Mouse (Mus musculus) liver, embryonic 14.5 days (tissue): Measurements from ENCODE around the gene Pfn4. TPM values are rescaled to one million over a fixed set of nuclear protein-coding genes. Genes with fewer than 3 reads are reported as not detected.

Experiments used
- ATAC-seq: fragments of 200-750 bp; cut with Nextera tagmentation; 2 replicates; pipeline ENCODE4 v1.8.0; 2017; ENCODE audit warnings: moderate number of reproducible peaks, mild to moderate bottlenecking, moderate library complexity; ENCODE audit not compliant: insufficient read depth
- DNase-seq, 3 experiments: peaks; one replicate each; pipeline ENCODE4 v3.0.0-alpha.2; 2012 to 2013; ENCODE audit warnings: low read depth in 3 of 3, low spot score in 3 of 3
- H3K27ac ChIP-seq: fragments of 300-500 bp; sonication (generic); 2 replicates; pipeline ENCODE4 v1.5.1; 2014; ENCODE audit warnings: moderate library complexity, mild to moderate bottlenecking, control low read depth, inconsistent platforms
- H3K27me3 ChIP-seq: fragments of 300-500 bp; sonication (generic); 2 replicates; pipeline ENCODE4 v1.6.1; 2014; ENCODE audit warnings: mild to moderate bottlenecking, low read length, moderate library complexity; ENCODE audit not compliant: control insufficient read depth, insufficient read depth
- H3K36me3 ChIP-seq: fragments of 300-500 bp; sonication (generic); replicated peaks from 2 replicates; pipeline ENCODE4 v1.6.1; 2014; ENCODE audit warnings: low read depth; ENCODE audit not compliant: control insufficient read depth, insufficient read depth
- H3K4me1 ChIP-seq, 2 experiments: fragments of 200-500 bp in 1 of 2; fragments of 300-500 bp in 1 of 2; sonication (generic) in 1 of 2; replicated peaks; 2 replicates each; pipeline ENCODE4 v1.6.1; 2012 to 2014; ENCODE audit warnings: antibody characterized with exemption in 1 of 2, inconsistent platforms in 1 of 2, low read length in 1 of 2; ENCODE audit not compliant: control insufficient read depth in 2 of 2, insufficient read depth in 2 of 2
- H3K4me2 ChIP-seq: fragments of 300-500 bp; sonication (generic); 2 replicates; pipeline ENCODE4 v1.6.1; 2014; ENCODE audit warnings: low read depth, mild to moderate bottlenecking, control low read depth, moderate library complexity
- H3K4me3 ChIP-seq, 2 experiments: fragments of 200-500 bp in 1 of 2; fragments of 300-500 bp in 1 of 2; sonication (generic) in 1 of 2; 2 replicates each; pipeline ENCODE4 v1.5.1; 2012 to 2014; ENCODE audit warnings: low read depth in 2 of 2, low read length in 2 of 2, mild to moderate bottlenecking in 2 of 2, control low read depth in 1 of 2, inconsistent platforms in 1 of 2, moderate library complexity in 1 of 2; ENCODE audit not compliant: insufficient read depth in 1 of 2
- H3K9ac ChIP-seq: fragments of 300-500 bp; sonication (generic); replicated peaks from 2 replicates; pipeline ENCODE4 v1.6.1; 2014; ENCODE audit warnings: mild to moderate bottlenecking, control low read depth, moderate library complexity
- H3K9me3 ChIP-seq: fragments of 300-500 bp; sonication (generic); 2 replicates; pipeline ENCODE4 v1.6.1; 2016; ENCODE audit warnings: low read length, mixed read lengths; ENCODE audit not compliant: control insufficient read depth
- CTCF ChIP-seq: IDR thresholded peaks from 2 replicates; pipeline ENCODE4 v1.5.1; 2016; ENCODE audit warnings: antibody characterized with exemption, low read depth, control low read depth
- EP300 ChIP-seq: IDR thresholded peaks from 2 replicates; pipeline ENCODE4 v1.6.1; 2016; ENCODE audit warnings: antibody characterized with exemption, low read depth
- WGBS: fragments of 180-500 bp; shearing (Covaris S2); extraction: QIAGEN DNeasy Blood & Tissue Kit; methylation state at CpG from one replicate; pipeline ENCODE4 v1.1.7; 2014; ENCODE audit not compliant: insufficient replicate concordance; 5-methylcytosine and 5-hydroxymethylcytosine counted together
- polyA plus RNA-seq, 2 experiments: library from polyadenylated mRNA; depleted of rRNA in 1 of 2; stranded (reverse) in 1 of 2; unstranded in 1 of 2; fragments of >200 nt; fragmentation: Nextera tagmentation in 1 of 2; extraction: Ambion mirVana in 1 of 2; gene quantifications; 2 replicates each; pipeline versions ENCODE4 v1.2.1 to v1.2.3; 2012 to 2014

Gene Pfn4
- polyA plus RNA-seq, 2 experiments: 0.39 to 1.1 TPM

DNA sequence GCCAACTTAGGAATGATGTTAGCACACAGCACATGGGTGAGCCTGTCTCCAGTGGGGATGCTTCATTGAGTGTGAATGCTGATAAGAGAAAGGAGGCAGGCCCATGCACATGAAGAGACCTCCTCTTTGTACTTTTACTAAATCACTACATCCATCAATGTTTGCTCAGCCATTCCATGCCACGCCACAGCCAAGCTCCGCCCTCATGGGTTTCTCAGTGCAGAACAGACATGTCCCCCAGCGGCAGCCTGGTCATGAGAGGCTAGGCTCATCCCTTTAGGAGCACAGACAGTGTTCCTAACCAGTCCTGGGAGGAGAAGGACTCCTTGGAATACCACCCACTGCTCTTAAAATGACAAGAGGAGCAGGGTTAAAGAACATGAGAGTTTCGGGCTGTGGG lies 37.2 kb upstream of the Pfn4 start:
- Histone ChIP-seq H3K4me3 (no peak overlapping the region), H3K36me3 (no peaks in the 10 kb centered on the region), H3K9me3 (no peaks in the 10 kb centered on the region), H3K27ac (no peak overlapping the region), H3K4me2 (no peak overlapping the region), H3K9ac (no peak overlapping the region), H3K4me1 (no peaks in the 10 kb centered on the region), H3K27me3 (no peaks in the 10 kb centered on the region)
- TF ChIP-seq CTCF: no peak
- no peak for TF ChIP-seq EP300
- 52% methylated on average over 4 of the region's 4 CpGs for WGBS
- ATAC-seq (no peak), DNase-seq (no peak)

GRCm38 (mm10) chr12:4732332-4732731 lies 36.5 kb upstream of the Pfn4 start:
- H3K9me3 ChIP-seq: no peaks in the 10 kb centered on the region
- no peaks in the 10 kb centered on the region for H3K27me3 ChIP-seq
- H3K4me1 ChIP-seq: no peaks in the 10 kb centered on the region
- no peak for TF ChIP-seq EP300
- H3K9ac ChIP-seq: no peak overlapping the region
- no peak overlapping the region for H3K4me2 ChIP-seq
- 50% methylated on average over 4 of the region's 4 CpGs for WGBS
- no peaks in the 10 kb centered on the region for H3K36me3 ChIP-seq
- H3K27ac ChIP-seq: no peak overlapping the region
- ATAC-seq: no peak
- DNase-seq: no peak
- H3K4me3 ChIP-seq: no peak overlapping the region

- WGBS: 79% methylated on average over 18 of the region's 18 CpGs
- no peaks in the 10 kb centered on the region for H3K27me3 ChIP-seq
- no peak within 1 kb of the TSS for H3K9ac ChIP-seq
- no peak within 1 kb of the TSS for H3K27ac ChIP-seq
- no peaks in the 10 kb centered on the region for H3K9me3 ChIP-seq
- no peaks in the 10 kb centered on the region for H3K4me1 ChIP-seq
- no peaks in the 10 kb centered on the region for H3K36me3 ChIP-seq
- no peak for ATAC-seq
- H3K4me2 ChIP-seq: no peak within 1 kb of the TSS
- no peak for DNase-seq
- TF ChIP-seq CTCF: no peak
- no peak for TF ChIP-seq EP300
- no peak within 1 kb of the TSS for H3K4me3 ChIP-seq
These were observed 30.7 kb upstream of the Pfn4 start, which contains the start of gene Fam228a for GRCm38 (mm10) chr12:4738031-4738576. TSS of gene Fam228a (minus strand) at chr12:4738430.

DNA sequence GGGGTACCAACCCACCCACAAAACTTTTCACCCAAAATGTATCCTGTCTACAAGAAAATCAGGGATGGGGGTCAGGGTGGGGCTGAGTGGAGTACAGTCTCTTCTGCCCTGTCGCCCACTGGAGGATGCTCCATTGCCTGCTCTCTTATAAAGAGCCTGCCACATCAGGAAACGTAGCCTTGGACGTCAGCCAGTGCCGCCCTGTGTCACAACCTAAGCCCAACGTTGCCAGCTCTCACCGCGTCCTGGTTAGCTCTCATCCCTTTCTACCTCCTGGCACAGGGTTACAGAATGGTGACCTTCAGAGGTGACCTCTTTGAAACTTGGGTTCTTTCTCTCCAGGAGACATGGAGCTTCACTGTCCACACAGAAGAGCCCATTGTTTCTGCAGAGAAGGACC lies 28.0 kb upstream of the Pfn4 start:
- Histone ChIP-seq H3K27me3 (no peaks in the 10 kb centered on the region), H3K9ac (no peak overlapping the region), H3K36me3 (no peaks in the 10 kb centered on the region), H3K4me1 (no peaks in the 10 kb centered on the region), H3K27ac (no peak overlapping the region), H3K9me3 (no peaks in the 10 kb centered on the region), H3K4me2 (no peak overlapping the region), H3K4me3 (no peak overlapping the region)
- TF ChIP-seq CTCF (no peak), EP300 (no peak)
- WGBS: 66% methylated on average over 7 of the region's 7 CpGs
- DNase-seq (no peak), ATAC-seq (no peak)

- no peak for DNase-seq
- Histone ChIP-seq H3K4me3 (no peak overlapping the region), H3K27me3 (no peaks in the 10 kb centered on the region), H3K27ac (no peak overlapping the region), H3K4me1 (no peaks in the 10 kb centered on the region), H3K4me2 (no peak overlapping the region), H3K9me3 (no peaks in the 10 kb centered on the region), H3K9ac (no peak overlapping the region), H3K36me3 (no peaks in the 10 kb centered on the region)
- no peak for ATAC-seq
- WGBS: 61% methylated on average over 3 of the region's 3 CpGs
- peak; percentile 50; the same call in 1 of the 2 replicates for TF ChIP-seq CTCF
- no peak for TF ChIP-seq EP300
These were observed 26.6 kb upstream of the Pfn4 start for GRCm38 (mm10) chr12:4742183-4742582.
